Mouse (Mus musculus) kidney, embryonic 14.5 days (tissue): ENCODE measurements around the gene Gm28035. TPM values are rescaled to one million over a fixed set of nuclear protein-coding genes. Genes with fewer than 3 reads are reported as not detected.

ENCODE experiments used
- ATAC-seq: fragments of 200-750 bp; cut with Nextera tagmentation; 2 replicates; pipeline ENCODE4 v1.8.0; 2017; ENCODE audit warnings: moderate number of reproducible peaks, mild to moderate bottlenecking, moderate TSS enrichment, moderate library complexity; ENCODE audit not compliant: low FRiP score, low TSS enrichment
- H3K27ac ChIP-seq: fragments of 300-500 bp; sonication (generic); 2 replicates; pipeline ENCODE4 v1.5.1; 2014; ENCODE audit warnings: low read depth, mild to moderate bottlenecking, low read length, moderate library complexity, mixed read lengths
- H3K27me3 ChIP-seq: fragments of 300-500 bp; sonication (generic); 2 replicates; pipeline ENCODE4 v1.6.1; 2014; ENCODE audit warnings: mild to moderate bottlenecking, low read length; ENCODE audit not compliant: control insufficient read depth, insufficient read depth
- H3K36me3 ChIP-seq: fragments of 300-500 bp; sonication (generic); 2 replicates; pipeline ENCODE4 v1.6.1; 2014; ENCODE audit warnings: low read length, mixed read lengths; ENCODE audit not compliant: control insufficient read depth, insufficient read depth
- H3K4me1 ChIP-seq: fragments of 300-500 bp; sonication (generic); 2 replicates; pipeline ENCODE4 v1.6.1; 2014; ENCODE audit warnings: low read length, mixed read lengths; ENCODE audit not compliant: control insufficient read depth, insufficient read depth
- H3K4me2 ChIP-seq: fragments of 300-500 bp; sonication (generic); replicated peaks from 2 replicates; pipeline ENCODE4 v1.6.1; 2014; ENCODE audit warnings: low read depth, mild to moderate bottlenecking, low read length
- H3K4me3 ChIP-seq: fragments of 300-500 bp; sonication (generic); 2 replicates; pipeline ENCODE4 v1.5.1; 2014; ENCODE audit warnings: mild to moderate bottlenecking, low read length
- H3K9ac ChIP-seq: fragments of 300-500 bp; sonication (generic); 2 replicates; pipeline ENCODE4 v1.6.1; 2014; ENCODE audit warnings: low read depth, mild to moderate bottlenecking, low read length, moderate library complexity
- H3K9me3 ChIP-seq: fragments of 300-500 bp; sonication (generic); 2 replicates; pipeline ENCODE4 v1.6.1; 2016; ENCODE audit warnings: low read length; ENCODE audit not compliant: control insufficient read depth
- WGBS: fragments of 180-500 bp; shearing (Covaris S2); extraction: QIAGEN DNeasy Blood & Tissue Kit; methylation state at CpG from one replicate; pipeline ENCODE4 v1.1.7; 2014; 5-methylcytosine and 5-hydroxymethylcytosine counted together
- polyA plus RNA-seq: library from polyadenylated mRNA; unstranded; fragments of >200 nt; fragmentation: Nextera tagmentation; extraction: Ambion mirVana; gene quantifications from 2 replicates; pipeline ENCODE4 v1.2.1, GENCODE M21; 2014

Gm28035 gene
- polyA plus RNA-seq, 1 experiment from 2014 or later, result 0.07 TPM

DNA sequence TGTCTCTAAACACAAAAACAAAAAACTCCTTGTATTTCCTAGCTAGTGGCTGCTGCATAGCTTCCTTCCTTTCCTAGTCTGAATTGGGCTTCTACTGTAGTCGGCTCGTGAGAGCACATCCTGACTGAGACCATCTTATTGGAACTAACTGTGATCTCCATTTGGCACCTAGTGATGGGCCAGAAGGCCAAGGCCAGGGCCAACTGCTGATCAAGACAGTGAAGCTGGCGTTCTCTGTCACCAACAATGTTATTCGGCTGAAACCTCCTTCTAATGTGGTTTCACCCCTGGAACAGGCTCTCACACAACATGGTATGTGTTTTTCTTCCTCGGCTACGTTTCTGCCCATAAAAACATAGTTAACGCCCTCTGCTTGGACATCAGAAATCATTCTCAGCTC lies 86.9 kb downstream of the Gm28035 start:
- ATAC-seq, result no peak
- H3K9me3 ChIP-seq, result no peaks in the 10 kb centered on the region
- no peak overlapping the region for H3K4me2 ChIP-seq
- H3K4me3 ChIP-seq, result no peak overlapping the region
- H3K9ac ChIP-seq, result no peak overlapping the region
- H3K4me1 ChIP-seq, result no peaks in the 10 kb centered on the region
- WGBS, result 89% methylated on average over 7 of the region's 7 CpGs
- no peak overlapping the region for H3K27ac ChIP-seq
- peaks cover 96% of the 10 kb centered on the region for H3K36me3 ChIP-seq
- H3K27me3 ChIP-seq, result no peaks in the 10 kb centered on the region

DNA sequence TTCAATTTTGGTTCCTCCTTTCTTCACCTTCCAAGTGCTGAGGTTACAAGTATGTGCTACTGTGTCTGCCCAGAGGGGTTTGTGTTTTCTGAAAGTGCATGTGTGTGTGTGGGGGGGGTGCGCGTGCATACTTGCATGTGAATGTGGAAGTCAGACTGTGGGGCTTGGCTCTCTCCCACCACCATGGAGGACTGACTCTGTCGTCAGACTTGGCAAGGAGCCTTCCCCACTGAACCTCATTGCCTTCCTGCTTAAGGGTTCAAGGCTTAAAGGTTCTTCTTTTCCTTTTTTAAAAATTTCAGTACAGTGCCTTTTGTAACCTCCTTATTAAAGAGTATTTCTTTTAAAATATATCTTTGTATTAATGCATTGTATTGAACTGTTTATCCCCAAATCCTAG lies 88.4 kb downstream of the Gm28035 start:
- Histone ChIP-seq H3K9ac (no peak overlapping the region), H3K27me3 (no peaks in the 10 kb centered on the region), H3K27ac (no peak overlapping the region), H3K4me3 (no peak overlapping the region), H3K4me2 (no peak overlapping the region), H3K9me3 (no peaks in the 10 kb centered on the region), H3K36me3 (peaks cover 95% of the 10 kb centered on the region), H3K4me1 (no peaks in the 10 kb centered on the region)
- ATAC-seq, result no peak
- 92% methylated on average over 3 of the region's 3 CpGs for WGBS

Other genes with a start within 250 kb of the Gm28035 start
- gene Wdr34, start 191.7 kb upstream of the Gm28035 start, polyA plus RNA-seq, result 41.2 and 42.6 TPM in 2 replicates
- 647 and 702 TPM in 2 replicates for gene Set, start 183.2 kb upstream of the Gm28035 start, polyA plus RNA-seq
- gene Pkn3, start 162.9 kb upstream of the Gm28035 start, polyA plus RNA-seq, result 7.8 and 9.1 TPM in 2 replicates
- gene Zdhhc12, start 146.9 kb upstream of the Gm28035 start, polyA plus RNA-seq, result 36.3 and 40.9 TPM in 2 replicates
- 9.4 and 11.9 TPM in 2 replicates for gene Zer1, start 116.0 kb upstream of the Gm28035 start, polyA plus RNA-seq
- gene Tbc1d13, start 106.8 kb upstream of the Gm28035 start, polyA plus RNA-seq, result 11.1 and 15.3 TPM in 2 replicates
- 20.3 and 22.1 TPM in 2 replicates for gene Endog, start 69.1 kb upstream of the Gm28035 start, polyA plus RNA-seq
- 58.2 and 77.0 TPM in 2 replicates for gene Spout1, start 62.1 kb upstream of the Gm28035 start, polyA plus RNA-seq
- 10.0 and 11.4 TPM in 2 replicates for gene Kyat1, start 34.7 kb upstream of the Gm28035 start, polyA plus RNA-seq
- gene Lrrc8a, start 2.9 kb upstream of the Gm28035 start, polyA plus RNA-seq, result 49.4 and 51.1 TPM in 2 replicates
- gene Phyhd1, start 25.6 kb downstream of the Gm28035 start, polyA plus RNA-seq, result 7.7 and 11.5 TPM in 2 replicates
- not detected in 2 replicates for gene Gm28038, start 40.5 kb downstream of the Gm28035 start, polyA plus RNA-seq
- gene Dolk, start 45.8 kb downstream of the Gm28035 start, polyA plus RNA-seq, result 25.2 and 34.4 TPM in 2 replicates
- 35.2 and 54.4 TPM in 2 replicates for gene Nup188, start 45.8 kb downstream of the Gm28035 start, polyA plus RNA-seq
- 69.4 and 70.9 TPM in 2 replicates for gene Sh3glb2, start 118.8 kb downstream of the Gm28035 start, polyA plus RNA-seq
- gene Miga2, start 123.7 kb downstream of the Gm28035 start, polyA plus RNA-seq, result 14.5 and 25.0 TPM in 2 replicates
- gene Dolpp1, start 151.7 kb downstream of the Gm28035 start, polyA plus RNA-seq, result 31.0 and 34.7 TPM in 2 replicates
- 21.4 and 30.6 TPM in 2 replicates for gene Crat, start 175.2 kb downstream of the Gm28035 start, polyA plus RNA-seq
- 92.3 and 96.0 TPM in 2 replicates for gene Ptpa, start 175.5 kb downstream of the Gm28035 start, polyA plus RNA-seq
- gene Ier5l, start 233.7 kb downstream of the Gm28035 start, polyA plus RNA-seq, result 5.5 and 7.2 TPM in 2 replicates